Mouse (Mus musculus) neural tube, embryonic 15.5 days (tissue): ENCODE data around the gene Gtf2e1. TPM values are rescaled to one million over a fixed set of nuclear protein-coding genes. Genes with fewer than 3 reads are reported as not detected.
A peak's percentile ranks its signal among the peaks of the same experiment; 100 is the strongest.

Experiments used
- ATAC-seq: fragments of 200-750 bp; cut with Nextera tagmentation; 2 replicates; pipeline ENCODE4 v1.8.0; 2017; ENCODE audit warnings: mild to moderate bottlenecking, moderate TSS enrichment, moderate library complexity; ENCODE audit not compliant: low FRiP score
- H3K27ac ChIP-seq: fragments of 300-500 bp; sonication (generic); replicated peaks from 2 replicates; pipeline ENCODE4 v1.5.1; 2015; ENCODE audit warnings: mild to moderate bottlenecking, inconsistent platforms
- H3K27me3 ChIP-seq: fragments of 300-500 bp; sonication (generic); replicated peaks from 2 replicates; pipeline ENCODE4 v1.6.1; 2015; ENCODE audit warnings: inconsistent platforms
- H3K36me3 ChIP-seq: fragments of 300-500 bp; sonication (generic); 2 replicates; pipeline ENCODE4 v1.6.1; 2015; ENCODE audit warnings: inconsistent platforms
- H3K4me1 ChIP-seq: fragments of 300-500 bp; sonication (generic); 2 replicates; pipeline ENCODE4 v1.6.1; 2015; ENCODE audit warnings: inconsistent platforms
- H3K4me2 ChIP-seq: fragments of 300-500 bp; sonication (generic); 2 replicates; pipeline ENCODE4 v1.6.1; 2015; ENCODE audit warnings: inconsistent platforms, mild to moderate bottlenecking, moderate library complexity
- H3K4me3 ChIP-seq: fragments of 300-500 bp; sonication (generic); replicated peaks from 2 replicates; pipeline ENCODE4 v1.5.1; 2015; ENCODE audit warnings: mild to moderate bottlenecking, inconsistent platforms
- H3K9ac ChIP-seq: fragments of 300-500 bp; sonication (generic); replicated peaks from 2 replicates; pipeline ENCODE4 v1.6.1; 2015; ENCODE audit warnings: mild to moderate bottlenecking, inconsistent platforms
- H3K9me3 ChIP-seq: fragments of 300-500 bp; sonication (generic); replicated peaks from 2 replicates; pipeline ENCODE4 v1.6.1; 2016; ENCODE audit warnings: inconsistent platforms
- WGBS: fragments of 180-500 bp; shearing (Covaris S2); methylation state at CpG from one replicate; pipeline ENCODE4 v1.1.7; 2015; ENCODE audit warnings: mixed read lengths; 5-methylcytosine and 5-hydroxymethylcytosine counted together
- polyA plus RNA-seq: library from polyadenylated mRNA; unstranded; fragments of >200 nt; fragmentation: Nextera tagmentation; extraction: Ambion mirVana; gene quantifications from 2 replicates; pipeline ENCODE4 v1.2.1, GENCODE M21; 2015

The Gtf2e1 gene
- polyA plus RNA-seq: 21.8 and 25.0 TPM in 2 replicates

GRCm38 (mm10) chr16:37539611-37540580 is at the start of gene Gtf2e1, which contains the start of gene Rabl3:
Gtf2e1 (minus strand) TSS chr16:37539789.
Rabl3 (plus strand) TSS chr16:37539885.
- H3K4me1 ChIP-seq: peaks cover 27% of the 10 kb centered on the region
- no peaks in the 10 kb centered on the region for H3K27me3 ChIP-seq
- H3K9ac ChIP-seq: peak within 1 kb of the TSS; percentile 91
- H3K4me3 ChIP-seq: peak within 1 kb of the TSS; percentile 73
- no peaks in the 10 kb centered on the region for H3K9me3 ChIP-seq
- H3K27ac ChIP-seq: peak within 1 kb of the TSS; percentile 97
- WGBS: 2% methylated on average over 41 of the region's 41 CpGs
- ATAC-seq: peak; percentile 99
- peaks cover 5% of the 10 kb centered on the region; the same call in 1 of the 2 replicates for H3K36me3 ChIP-seq
- peak within 1 kb of the TSS; percentile 77 for H3K4me2 ChIP-seq

- Histone ChIP-seq H3K27me3 (no peaks in the 10 kb centered on the region), H3K4me2 (peak overlapping the region; percentile 53; the same call in 1 of the 2 replicates), H3K36me3 (no peaks in the 10 kb centered on the region), H3K4me3 (no peak overlapping the region), H3K27ac (peak overlapping the region; percentile 86), H3K9ac (no peak overlapping the region), H3K9me3 (no peaks in the 10 kb centered on the region), H3K4me1 (peaks cover 23% of the 10 kb centered on the region)
- 42% methylated on average over 8 of the region's 8 CpGs for WGBS
- ATAC-seq: peak; percentile 36; the same call in 1 of the 2 replicates
Observed at GRCm38 (mm10) chr16:37585129-37585563, 45.6 kb upstream of the Gtf2e1 start.

- no peaks in the 10 kb centered on the region for H3K9me3 ChIP-seq
- H3K27ac ChIP-seq: peak overlapping the region; percentile 86
- ATAC-seq: peak; percentile 81
- peaks cover 23% of the 10 kb centered on the region for H3K4me1 ChIP-seq
- peak overlapping the region; percentile 11; the same call in 1 of the 2 replicates for H3K9ac ChIP-seq
- peak overlapping the region; percentile 19 for H3K4me3 ChIP-seq
- peak overlapping the region; percentile 53 for H3K4me2 ChIP-seq
- no peaks in the 10 kb centered on the region for H3K36me3 ChIP-seq
- 2% methylated on average over 25 of the region's 25 CpGs for WGBS
- H3K27me3 ChIP-seq: no peaks in the 10 kb centered on the region
Observed at GRCm38 (mm10) chr16:37584218-37585035, 44.8 kb upstream of the Gtf2e1 start.

GRCm38 (mm10) chr16:37583801-37584200 is 44.2 kb upstream of the Gtf2e1 start:
- Histone ChIP-seq H3K9ac (no peak overlapping the region), H3K4me2 (peak overlapping the region; percentile 53), H3K9me3 (no peaks in the 10 kb centered on the region), H3K36me3 (no peaks in the 10 kb centered on the region), H3K27me3 (no peaks in the 10 kb centered on the region), H3K4me3 (peak overlapping the region; percentile 19; the same call in 1 of the 2 replicates), H3K27ac (peak overlapping the region; percentile 86), H3K4me1 (peaks cover 23% of the 10 kb centered on the region)
- no peak for ATAC-seq
- 22% methylated on average over 6 of the region's 6 CpGs for WGBS

GRCm38 (mm10) chr16:37583306-37583705 is 43.7 kb upstream of the Gtf2e1 start:
- H3K9ac ChIP-seq: no peak overlapping the region
- no peak overlapping the region for H3K4me2 ChIP-seq
- H3K4me3 ChIP-seq: no peak overlapping the region
- H3K9me3 ChIP-seq: no peaks in the 10 kb centered on the region
- peaks cover 23% of the 10 kb centered on the region for H3K4me1 ChIP-seq
- WGBS: 77% methylated on average over 3 of the region's 3 CpGs
- no peaks in the 10 kb centered on the region for H3K27me3 ChIP-seq
- no peak for ATAC-seq
- H3K36me3 ChIP-seq: no peaks in the 10 kb centered on the region
- H3K27ac ChIP-seq: peak overlapping the region; percentile 86

- Histone ChIP-seq H3K9ac (no peak overlapping the region), H3K4me3 (no peak overlapping the region), H3K36me3 (no peaks in the 10 kb centered on the region), H3K4me2 (no peak overlapping the region), H3K9me3 (no peaks in the 10 kb centered on the region), H3K4me1 (peaks cover 23% of the 10 kb centered on the region), H3K27ac (no peak overlapping the region), H3K27me3 (no peaks in the 10 kb centered on the region)
- no peak for ATAC-seq
- WGBS: 44% methylated on average over 3 of the region's 3 CpGs
Observed at GRCm38 (mm10) chr16:37581901-37582300, 42.3 kb upstream of the Gtf2e1 start.

GRCm38 (mm10) chr16:37580651-37581050 is 41.1 kb upstream of the Gtf2e1 start:
- Histone ChIP-seq H3K4me3 (no peak overlapping the region), H3K4me2 (no peak overlapping the region), H3K4me1 (peaks cover 21% of the 10 kb centered on the region), H3K27me3 (no peaks in the 10 kb centered on the region), H3K36me3 (no peaks in the 10 kb centered on the region), H3K9me3 (no peaks in the 10 kb centered on the region), H3K27ac (no peak overlapping the region), H3K9ac (no peak overlapping the region)
- WGBS: 94% methylated on average over 4 of the region's 4 CpGs
- ATAC-seq: no peak

GRCm38 (mm10) chr16:37579994-37580393 is 40.4 kb upstream of the Gtf2e1 start, which contains the start of gene Hgd:
Hgd (plus strand) TSS chr16:37580153.
- Histone ChIP-seq H3K4me1 (peaks cover 15% of the 10 kb centered on the region), H3K4me3 (no peak within 1 kb of the TSS), H3K9me3 (no peaks in the 10 kb centered on the region), H3K27ac (no peak within 1 kb of the TSS), H3K36me3 (no peaks in the 10 kb centered on the region), H3K27me3 (no peaks in the 10 kb centered on the region), H3K4me2 (no peak within 1 kb of the TSS), H3K9ac (no peak within 1 kb of the TSS)
- whole genome bisulfite sequencing: 80% methylated on average over 4 of the region's 4 CpGs
- ATAC-seq: no peak

- Histone ChIP-seq H3K4me2 (no peak overlapping the region), H3K36me3 (no peaks in the 10 kb centered on the region), H3K9ac (no peak overlapping the region), H3K27ac (no peak overlapping the region), H3K9me3 (no peaks in the 10 kb centered on the region), H3K4me1 (peaks cover 11% of the 10 kb centered on the region), H3K4me3 (no peak overlapping the region), H3K27me3 (no peaks in the 10 kb centered on the region)
- ATAC-seq: no peak
- 85% methylated on average over 1 of the region's 1 CpGs for WGBS
Observed at GRCm38 (mm10) chr16:37579591-37579990, 40.0 kb upstream of the Gtf2e1 start.

- Histone ChIP-seq H3K27me3 (no peaks in the 10 kb centered on the region), H3K9ac (no peak overlapping the region), H3K9me3 (no peaks in the 10 kb centered on the region), H3K4me1 (no peaks in the 10 kb centered on the region), H3K4me3 (no peak overlapping the region), H3K36me3 (no peaks in the 10 kb centered on the region), H3K27ac (no peak overlapping the region), H3K4me2 (no peak overlapping the region)
- 78% methylated on average over 3 of the region's 3 CpGs for WGBS
- ATAC-seq: no peak
Observed at GRCm38 (mm10) chr16:37575325-37575724, 35.7 kb upstream of the Gtf2e1 start.

GRCm38 (mm10) chr16:37573061-37573460 is 33.5 kb upstream of the Gtf2e1 start:
- Histone ChIP-seq H3K4me3 (no peak overlapping the region), H3K4me2 (no peak overlapping the region), H3K9me3 (no peaks in the 10 kb centered on the region), H3K27ac (no peak overlapping the region), H3K27me3 (no peaks in the 10 kb centered on the region), H3K36me3 (no peaks in the 10 kb centered on the region), H3K9ac (no peak overlapping the region), H3K4me1 (no peaks in the 10 kb centered on the region)
- ATAC-seq: no peak
- WGBS: 93% methylated on average over 5 of the region's 5 CpGs
